Mouse (Mus musculus) cerebellum, postnatal 36 days (tissue): Measurements from ENCODE around the gene Ninj2.
A peak's percentile ranks its signal among the peaks of the same experiment; 100 is the strongest.

Experiments used
- DNase-seq, 2 experiments: peaks; one replicate each; pipeline ENCODE4 v3.0.0; 2021 to 2022; ENCODE audit warnings: mixed read lengths in 2 of 2

Gene Ninj2

DNA sequence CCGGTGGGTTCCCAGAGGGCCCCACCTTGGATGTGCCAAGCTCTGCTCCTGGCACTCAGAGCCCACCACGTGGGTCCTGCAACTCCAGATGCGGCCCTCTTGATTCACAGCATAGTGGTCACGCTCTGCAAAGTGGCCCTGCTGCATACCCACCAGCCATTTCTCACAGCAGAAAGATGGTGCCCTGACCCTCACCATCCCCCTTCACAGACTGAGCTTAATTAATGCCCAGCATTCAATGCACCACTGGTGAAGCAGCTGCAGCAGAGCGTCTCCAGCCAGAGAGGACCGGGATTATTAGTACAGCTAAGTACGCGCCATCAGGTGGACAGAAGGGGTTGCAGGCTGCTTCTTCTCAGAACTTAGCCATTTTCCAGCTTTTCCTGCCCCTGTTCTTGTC lies 109.3 kb downstream of the Ninj2 start:
- DNase-seq = no peak

- DNase-seq = no peak
Observed at GRCm38 (mm10) chr6:120206586-120206985, 113.4 kb downstream of the Ninj2 start.

GRCm38 (mm10) chr6:120211536-120211935 lies 118.4 kb downstream of the Ninj2 start:
- no peak for DNase-seq

- no peak for DNase-seq
Observed at GRCm38 (mm10) chr6:120216702-120217101, 123.6 kb downstream of the Ninj2 start.

- no peak for DNase-seq
Observed at GRCm38 (mm10) chr6:120219281-120219680, 126.1 kb downstream of the Ninj2 start.

DNA sequence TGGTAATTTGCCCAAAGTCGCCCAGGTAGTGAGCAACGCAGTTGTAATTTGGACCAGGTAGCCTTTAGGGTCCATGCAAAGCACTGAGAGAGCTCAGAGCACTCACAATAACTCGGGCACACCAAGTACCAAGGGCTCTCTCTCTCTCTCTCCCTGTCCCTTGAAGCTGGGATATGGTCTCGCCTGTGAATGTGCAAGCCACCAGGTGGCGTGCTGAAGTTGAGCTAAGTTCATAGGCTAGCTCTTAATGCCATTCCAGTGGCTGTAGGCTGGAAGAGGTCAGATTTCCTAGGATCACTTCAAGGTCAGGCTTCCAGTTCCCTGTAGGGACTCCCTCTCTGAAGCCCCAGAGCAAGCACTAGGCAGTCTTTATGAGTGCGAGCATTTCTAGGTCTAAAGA lies 129.5 kb downstream of the Ninj2 start:
- peak; percentile 50 to 55 for DNase-seq

- DNase-seq = no peak
Observed at GRCm38 (mm10) chr6:120225355-120225754, 132.2 kb downstream of the Ninj2 start.

- no peak for DNase-seq
Observed at GRCm38 (mm10) chr6:120227068-120227467, 133.9 kb downstream of the Ninj2 start.

DNA sequence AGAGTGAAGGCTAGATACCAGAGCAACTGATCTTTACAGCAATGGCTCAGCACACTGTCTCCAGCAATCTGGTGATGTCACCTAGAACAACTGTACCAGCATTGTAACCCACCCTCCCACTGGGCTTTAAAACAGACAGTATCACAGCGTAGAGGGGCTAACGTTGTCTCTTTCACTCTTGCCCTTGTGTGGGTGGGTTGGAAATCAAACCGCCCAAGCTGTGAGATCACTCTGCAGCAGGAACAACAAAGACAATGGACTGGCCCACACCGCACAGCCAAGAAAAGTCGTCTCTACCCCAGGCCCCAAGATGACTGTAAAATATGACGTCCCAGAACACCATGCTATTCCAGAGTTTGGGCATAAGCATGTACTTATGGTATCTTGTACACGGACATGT lies 136.7 kb downstream of the Ninj2 start:
- DNase-seq = no peak

DNA sequence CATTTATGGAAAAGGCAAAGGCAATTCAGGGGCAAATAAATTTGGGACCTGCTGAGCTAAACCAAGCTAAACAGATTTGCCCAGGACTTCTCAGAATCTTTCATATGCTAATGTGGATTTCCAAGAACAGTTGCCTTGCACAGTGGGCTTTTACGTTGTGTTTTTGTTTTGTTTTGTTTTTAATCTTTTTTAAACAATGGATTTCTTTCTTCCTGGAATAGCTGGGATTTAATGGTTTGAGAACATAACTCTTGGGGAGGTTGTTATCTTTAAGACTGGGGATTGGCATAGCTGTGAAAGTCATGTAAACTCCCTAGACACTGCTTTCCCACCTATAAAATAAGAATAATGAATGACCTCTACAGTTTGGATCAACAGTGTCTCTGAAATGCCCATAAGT lies 137.3 kb downstream of the Ninj2 start:
- DNase-seq = no peak

- no peak for DNase-seq
Observed at GRCm38 (mm10) chr6:120232885-120233284, 139.7 kb downstream of the Ninj2 start.

DNA sequence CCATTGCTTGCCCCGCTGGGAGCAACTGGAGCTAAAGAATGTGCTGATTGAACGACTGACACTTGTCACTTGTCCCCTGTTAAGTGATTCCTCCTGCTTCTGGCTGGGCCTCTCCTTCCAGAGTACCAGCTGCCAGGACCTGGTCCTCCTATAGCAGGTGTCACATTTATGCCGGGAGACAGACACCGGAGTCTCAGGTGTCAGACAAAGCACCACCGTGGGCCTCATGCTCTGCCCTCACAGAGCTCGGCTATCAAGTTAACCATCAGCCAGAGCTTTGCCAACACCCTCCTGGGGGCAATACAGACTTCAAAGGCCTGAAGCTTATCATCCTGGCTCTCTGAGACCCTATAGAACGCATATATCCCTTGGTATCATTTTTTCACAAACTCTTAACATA lies 142.7 kb downstream of the Ninj2 start:
- DNase-seq = no peak

- DNase-seq = peak; percentile 30 to 36
Observed at GRCm38 (mm10) chr6:120240461-120240860, 147.3 kb downstream of the Ninj2 start.

DNA sequence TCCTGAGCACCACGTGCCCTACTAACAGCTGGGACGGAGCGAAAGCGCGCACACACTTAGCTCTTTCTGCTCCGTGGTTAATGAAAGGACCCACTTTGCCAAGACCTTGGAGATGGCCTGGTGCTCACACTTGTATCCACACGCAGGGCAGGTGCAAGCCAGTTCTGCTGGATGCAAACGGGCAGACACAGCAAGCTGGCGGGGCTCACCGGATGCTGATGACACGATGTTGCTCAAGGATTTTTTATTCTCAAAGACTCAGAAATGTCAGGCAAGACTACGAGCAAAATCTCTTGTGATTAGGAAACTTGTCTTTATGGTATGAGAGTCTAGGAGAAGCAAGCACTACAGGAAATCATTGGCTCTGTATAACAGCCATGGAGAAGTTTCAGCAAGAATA lies 148.3 kb downstream of the Ninj2 start:
- no peak for DNase-seq

GRCm38 (mm10) chr6:120242530-120242929 lies 149.4 kb downstream of the Ninj2 start:
- no peak for DNase-seq

DNA sequence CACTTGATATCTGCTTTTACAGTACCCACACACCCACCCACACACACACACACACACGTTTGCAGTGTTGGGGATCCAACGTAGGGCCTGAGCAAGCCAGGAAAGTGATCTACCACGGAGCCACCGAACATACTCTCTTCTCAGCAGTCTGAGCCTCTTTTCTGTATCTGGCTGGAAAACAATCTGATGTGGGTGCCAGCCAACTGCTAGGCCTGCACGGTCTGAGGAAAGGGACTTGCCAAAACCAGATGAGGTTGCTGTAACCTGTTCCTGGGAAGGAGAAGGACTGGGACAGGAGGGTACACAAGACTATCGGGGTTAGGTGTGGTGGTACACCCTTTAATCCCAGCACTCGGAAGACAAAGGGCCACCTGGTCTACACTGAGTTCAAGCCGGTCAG lies 150.1 kb downstream of the Ninj2 start:
- no peak for DNase-seq

GRCm38 (mm10) chr6:120246676-120247075 lies 153.5 kb downstream of the Ninj2 start:
- no peak for DNase-seq

DNA sequence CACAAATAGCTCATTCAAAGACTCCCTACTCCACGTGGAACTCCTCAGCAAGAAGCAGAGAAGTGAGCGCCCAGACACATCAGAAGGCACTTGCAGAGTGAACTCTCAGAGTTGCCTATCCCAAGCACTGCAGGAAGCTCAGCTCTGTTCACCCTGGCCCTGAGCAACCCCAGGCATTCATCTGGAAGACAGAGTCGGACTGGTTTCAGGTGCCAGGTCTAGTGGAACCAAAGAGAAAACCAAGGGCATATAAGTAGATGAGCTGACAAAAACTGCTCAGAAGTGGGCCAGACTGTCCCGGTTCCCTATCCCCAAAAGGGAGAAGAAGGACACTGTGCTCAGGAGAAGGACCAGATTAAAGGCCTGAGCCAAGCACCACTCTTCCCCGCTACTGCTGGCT lies 156.7 kb downstream of the Ninj2 start:
- DNase-seq = no peak
